Mouse (Mus musculus) bone marrow, adult 2 months (tissue): ENCODE results near the gene Ppp2r3a.

Source experiments
- CTCF ChIP-seq: fragments of 200-500 bp; IDR thresholded peaks from 2 replicates; pipeline ENCODE4 v1.5.1; 2011; ENCODE audit warnings: low read length, control low read depth; ENCODE audit not compliant: control insufficient read depth, insufficient read depth
- POLR2A ChIP-seq: fragments of 200-500 bp; IDR thresholded peaks from 2 replicates; pipeline ENCODE4 v1.6.1; 2011; ENCODE audit warnings: low read depth, mild to moderate bottlenecking, control low read depth, low read length, borderline replicate concordance; ENCODE audit not compliant: control insufficient read depth

DNA sequence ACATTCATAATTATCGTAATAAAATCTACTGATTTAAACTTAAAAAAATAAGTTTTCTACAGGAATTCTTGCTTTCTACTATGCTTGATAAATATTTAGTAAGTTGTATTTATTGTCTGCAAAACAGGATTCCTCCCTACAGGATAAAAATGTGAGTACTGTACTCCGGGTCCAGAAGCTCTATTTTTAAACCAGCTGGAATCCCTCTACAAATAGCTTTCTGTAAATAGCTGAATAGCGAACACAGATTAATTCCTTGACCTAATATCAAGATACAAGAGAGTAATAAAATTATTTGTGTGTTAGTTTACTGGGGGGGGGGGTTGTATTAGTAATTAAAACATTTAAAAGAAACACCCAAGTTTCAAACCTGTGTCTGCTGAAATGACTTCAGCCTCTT lies 53.3 kb downstream of the Ppp2r3a start:
- no peak for TF ChIP-seq POLR2A
- TF ChIP-seq CTCF, result no peak
